8 mouse cellular contexts compared by ENCODE assay signal in genomic region chr10:67284311-67284710, GRCm38 (mm10). TPM values are rescaled to one million over a fixed set of nuclear protein-coding genes. Genes with fewer than 3 reads are reported as not detected.
DNase-seq lines count a peak whose midpoint lies in the region; ATAC-seq and TF ChIP-seq lines count a peak whose summit lies in the region.

No protein-coding gene starts in this region.

- peak; percentile 14 for DNase-seq in left cerebral cortex, postnatal 4 days
- no peak for DNase-seq in left cerebral cortex, adult 9 months (ENCODE audit: low spot score in 2 of 2)
- peak; percentile 30 for DNase-seq in brain, adult 2 months (ENCODE audit: low read depth, low spot score)
- peak; percentile 80 for DNase-seq in kidney, adult 2 months
- peak; percentile 65 for DNase-seq in lung, postnatal 0 days (ENCODE audit: low spot score)
- DNase-seq in stomach, postnatal 0 days (ENCODE audit: low spot score), result peak; percentile 46
- no peak for DNase-seq in right cerebral cortex, postnatal 36 days (ENCODE audit: low spot score in 2 of 2)

- peak overlapping the region; percentile 91 for H3K4me3 ChIP-seq in forebrain, embryonic 13.5 days
- H3K4me3 ChIP-seq in kidney, adult 2 months (ENCODE audit: insufficient read depth, low read depth, low read length), result peak overlapping the region; percentile 71
- peak overlapping the region; percentile 82 for H3K4me3 ChIP-seq in lung, postnatal 0 days (ENCODE audit: low read depth, low read length)
- peak overlapping the region; percentile 90 for H3K4me3 ChIP-seq in stomach, postnatal 0 days (ENCODE audit: low read depth, low read length)

- no peaks in the 10 kb centered on the region for H3K27me3 ChIP-seq in forebrain, embryonic 13.5 days
- no peaks in the 10 kb centered on the region for H3K27me3 ChIP-seq in kidney, adult 2 months (replicated peaks; ENCODE audit: control insufficient read depth, insufficient read depth, low read length)
- H3K27me3 ChIP-seq in lung, postnatal 0 days (replicated peaks; ENCODE audit: insufficient read depth, low read length), result no peaks in the 10 kb centered on the region
- no peaks in the 10 kb centered on the region for H3K27me3 ChIP-seq in stomach, postnatal 0 days (ENCODE audit: control insufficient read depth, insufficient read depth, low read length)

- intact Hi-C loops in left cerebral cortex, postnatal 4 days (cut with DNase I), result no loop called here

- peak overlapping the region; percentile 72 for H3K4me2 ChIP-seq in forebrain, embryonic 13.5 days
- peak overlapping the region; percentile 90 for H3K4me2 ChIP-seq in lung, postnatal 0 days (replicated peaks; ENCODE audit: low read depth, low read length)
- H3K4me2 ChIP-seq in stomach, postnatal 0 days (replicated peaks; ENCODE audit: low read depth), result peak overlapping the region; percentile 87

- no peaks in the 10 kb centered on the region for H3K36me3 ChIP-seq in forebrain, embryonic 13.5 days (ENCODE audit: poor library complexity, severe bottlenecking)
- H3K36me3 ChIP-seq in kidney, adult 2 months (ENCODE audit: control insufficient read depth, insufficient read depth, low read length), result no peaks in the 10 kb centered on the region
- H3K36me3 ChIP-seq in lung, postnatal 0 days (ENCODE audit: insufficient read depth, low read length), result no peaks in the 10 kb centered on the region
- H3K36me3 ChIP-seq in stomach, postnatal 0 days (ENCODE audit: control insufficient read depth, insufficient read depth, low read length), result no peaks in the 10 kb centered on the region

- peaks cover 27% of the 10 kb centered on the region for H3K4me1 ChIP-seq in forebrain, embryonic 13.5 days
- H3K4me1 ChIP-seq in kidney, adult 2 months (ENCODE audit: control insufficient read depth, insufficient read depth, low read length), result peaks cover 30% of the 10 kb centered on the region
- H3K4me1 ChIP-seq in lung, postnatal 0 days (ENCODE audit: insufficient read depth, low read depth, low read length), result peaks cover 17% of the 10 kb centered on the region; the same call in 1 of the 2 replicates
- H3K4me1 ChIP-seq in stomach, postnatal 0 days (replicated peaks; ENCODE audit: control insufficient read depth, insufficient read depth), result peaks cover 7% of the 10 kb centered on the region

- TF ChIP-seq POLR2A in kidney, adult 2 months (IDR thresholded peaks at IDR 0.05; ENCODE audit: low read depth, low read length), result no peak

- TF ChIP-seq EP300 in lung, postnatal 0 days (IDR thresholded peaks at IDR 0.05), result no peak
- no peak for TF ChIP-seq EP300 in stomach, postnatal 0 days (optimal IDR thresholded peaks at IDR 0.05)

- 0 out of 2 replicates have a peak overlapping the region, but pooled peaks have one; percentile 51 for H3K27ac ChIP-seq in forebrain, embryonic 13.5 days
- peak overlapping the region; percentile 34 for H3K27ac ChIP-seq in kidney, adult 2 months (ENCODE audit: insufficient read depth, low read depth, low read length)
- peak overlapping the region; percentile 80 for H3K27ac ChIP-seq in lung, postnatal 0 days (ENCODE audit: low read length)
- H3K27ac ChIP-seq in stomach, postnatal 0 days (replicated peaks), result peak overlapping the region; percentile 89

- no peak for TF ChIP-seq CTCF in kidney, adult 2 months (conservative IDR thresholded peaks at IDR 0.05; ENCODE audit: insufficient read depth, insufficient read length, low read depth, low read length)
- TF ChIP-seq CTCF in lung, postnatal 0 days (IDR thresholded peaks at IDR 0.05), result no peak
- no peak for TF ChIP-seq CTCF in stomach, postnatal 0 days (IDR thresholded peaks at IDR 0.05; ENCODE audit: low read depth)

- WGBS in forebrain, embryonic 13.5 days, result 4% methylated on average over 10 of the region's 10 CpGs
- WGBS in kidney, adult 2 months, result under 1% methylated on average over 10 of the region's 10 CpGs
- WGBS in lung, postnatal 0 days, result 1% methylated on average over 10 of the region's 10 CpGs
- WGBS in stomach, postnatal 0 days, result 1% methylated on average over 10 of the region's 10 CpGs

- H3K9me3 ChIP-seq in forebrain, embryonic 13.5 days (replicated peaks), result no peaks in the 10 kb centered on the region
- no peaks in the 10 kb centered on the region for H3K9me3 ChIP-seq in lung, postnatal 0 days (ENCODE audit: low read length)
- no peaks in the 10 kb centered on the region for H3K9me3 ChIP-seq in stomach, postnatal 0 days (ENCODE audit: control insufficient read depth, low read length)

- H3K9ac ChIP-seq in forebrain, embryonic 13.5 days, result peak overlapping the region; percentile 95
- peak overlapping the region; percentile 79 for H3K9ac ChIP-seq in lung, postnatal 0 days (replicated peaks; ENCODE audit: low read depth)
- peak overlapping the region; percentile 91 for H3K9ac ChIP-seq in stomach, postnatal 0 days (ENCODE audit: low read length)

- no peak; the same call in 1 of the 2 replicates for ATAC-seq in forebrain, embryonic 13.5 days
- ATAC-seq in lung, postnatal 0 days, result no peak
- ATAC-seq in stomach, postnatal 0 days (ENCODE audit: low FRiP score, low TSS enrichment), result no peak

RNA-seq across cellular contexts. Expression of gene Nrbf2, which starts 0.8 kb away (rescaled TPM):
- total RNA-seq in left cerebral cortex, postnatal 4 days (2021), result 10 to 100 TPM; 14.4 to 16.1 TPM
- 39.8 and 41.0 TPM in 2 replicates for polyA plus RNA-seq in forebrain, embryonic 13.5 days (2015; fragmentation: Nextera tagmentation; extraction: Ambion mirVana)
- polyA plus RNA-seq in kidney, adult 2 months (2012; rRNA removed), result 6.8 and 8.6 TPM in 2 replicates
- polyA plus RNA-seq in lung, postnatal 0 days (2015; fragmentation: Nextera tagmentation; extraction: Ambion mirVana), result 40.6 and 43.8 TPM in 2 replicates
- polyA plus RNA-seq in stomach, postnatal 0 days (2015; fragmentation: Nextera tagmentation; extraction: Ambion mirVana), result 34.6 and 35.5 TPM in 2 replicates

Comparison
In these comparisons a context has a peak if more than half of its experiments do, and no peak if none do; other contexts are left out.
1. DNase-seq: peak in left cerebral cortex, postnatal 4 days (single experiment), brain, adult 2 months (single experiment), kidney, adult 2 months (single experiment), lung, postnatal 0 days (single experiment) and stomach, postnatal 0 days (single experiment); none in left cerebral cortex, adult 9 months (0 of 2) and right cerebral cortex, postnatal 36 days (0 of 2).
2. H3K27ac ChIP-seq: peak in every context shown above with its lines; median percentile 89 in stomach, postnatal 0 days; 80 in lung, postnatal 0 days; 51 in forebrain, embryonic 13.5 days; 34 in kidney, adult 2 months.
3. Peak in every context shown above with its lines, with median percentiles within 50 percentile points of each other: H3K4me2 ChIP-seq, H3K4me3 ChIP-seq and H3K9ac ChIP-seq.